Mouse (Mus musculus) kidney, postnatal 25 days (tissue): Measurements from ENCODE around the gene Thrsp.

ENCODE experiments used
- DNase-seq, 2 experiments: peaks; one replicate each; pipeline ENCODE4 v3.0.0; 2021; ENCODE audit warnings: mixed read lengths in 2 of 2

Gene Thrsp

DNA sequence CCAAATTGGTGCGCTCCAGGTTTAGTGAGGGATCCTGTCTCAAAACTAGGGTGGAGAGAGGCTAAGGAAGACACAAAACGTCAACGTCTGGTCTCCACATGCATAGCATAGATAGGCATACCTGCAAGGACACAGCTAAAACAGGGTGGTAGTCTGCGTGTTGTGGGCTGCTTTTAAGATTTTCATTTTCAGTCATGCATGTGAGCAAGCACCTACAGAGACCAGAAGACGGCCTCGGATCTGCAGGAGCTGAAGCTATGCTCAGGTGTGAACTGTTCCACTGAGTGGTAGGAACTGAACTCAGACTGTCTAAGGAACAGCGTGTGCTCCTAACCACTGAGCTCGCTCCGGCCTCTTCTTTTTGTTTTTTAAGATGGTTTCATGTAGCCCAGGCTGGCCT is 42.4 kb downstream of the Thrsp start:
- no peak for DNase-seq

DNA sequence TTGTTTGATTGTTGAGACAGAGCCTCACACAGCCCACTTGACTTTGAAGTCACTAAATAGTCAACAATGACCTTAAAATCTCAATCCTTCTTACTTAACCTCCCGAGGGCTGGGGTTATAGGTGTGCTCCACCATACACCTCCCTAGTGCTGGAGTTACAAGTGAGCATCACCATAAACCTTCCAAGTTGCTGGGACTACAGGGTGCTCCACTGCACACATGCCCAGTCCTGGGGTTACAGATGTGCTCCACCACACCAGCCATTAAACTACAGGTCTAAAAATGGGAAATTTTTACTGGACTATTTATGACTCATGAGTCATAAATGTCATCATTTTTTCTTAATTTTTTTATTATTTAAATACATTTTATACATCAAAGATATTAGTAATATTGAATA is 51.6 kb downstream of the Thrsp start:
- DNase-seq, result no peak
